Mouse (Mus musculus): ENCODE results near the gene Rpp14.

- TF ChIP-seq CTCF (IDR thresholded peaks at IDR 0.05): no peak
- TF ChIP-seq POLR2A (IDR thresholded peaks at IDR 0.05; ENCODE audit: insufficient read depth, low read depth, low read length): no peak
- TF ChIP-seq EP300 (IDR thresholded peaks at IDR 0.05; ENCODE audit: insufficient read depth, low read depth, low read length): no peak
These were observed 47.8 kb downstream of the Rpp14 start for GRCm38 (mm10) chr14:8127971-8128370.
